Mouse (Mus musculus) testis, postnatal 10 days (tissue): ENCODE measurements around the gene Them7.

Source experiments
- DNase-seq: peaks from one replicate; pipeline ENCODE4 v3.0.0; 2021; ENCODE audit warnings: low spot score

The Them7 gene

GRCm38 (mm10) chr2:105224134-105224986 is at the start of gene Them7:
Gene Them7 (plus strand): TSS chr2:105224320.
- peak; percentile 57 for DNase-seq

GRCm38 (mm10) chr2:105178871-105179270 is 45.2 kb upstream of the Them7 start:
- peak; percentile 42 for DNase-seq

GRCm38 (mm10) chr2:105182501-105182900 is 41.6 kb upstream of the Them7 start:
- no peak for DNase-seq

- no peak for DNase-seq
Measured at GRCm38 (mm10) chr2:105185140-105185539, 39.0 kb upstream of the Them7 start.

- DNase-seq: no peak
Measured at GRCm38 (mm10) chr2:105185768-105186529, 38.2 kb upstream of the Them7 start.

GRCm38 (mm10) chr2:105186591-105186990 is 37.5 kb upstream of the Them7 start:
- no peak for DNase-seq

- DNase-seq: no peak
Measured at GRCm38 (mm10) chr2:105188182-105188581, 35.9 kb upstream of the Them7 start.

GRCm38 (mm10) chr2:105189352-105189751 is 34.8 kb upstream of the Them7 start:
- DNase-seq: no peak

GRCm38 (mm10) chr2:105200152-105200551 is 24.0 kb upstream of the Them7 start:
- DNase-seq: no peak

GRCm38 (mm10) chr2:105206563-105207174 is 17.5 kb upstream of the Them7 start:
- no peak for DNase-seq

- DNase-seq: no peak
Measured at GRCm38 (mm10) chr2:105212839-105213238, 11.3 kb upstream of the Them7 start.

GRCm38 (mm10) chr2:105215914-105216313 is 8.2 kb upstream of the Them7 start:
- DNase-seq: no peak

- no peak for DNase-seq
Measured at GRCm38 (mm10) chr2:105219229-105219628, 4.9 kb upstream of the Them7 start.

GRCm38 (mm10) chr2:105219664-105220063 is 4.5 kb upstream of the Them7 start:
- no peak for DNase-seq

GRCm38 (mm10) chr2:105220738-105221303 is 3.3 kb upstream of the Them7 start:
- DNase-seq: no peak

- no peak for DNase-seq
Measured at GRCm38 (mm10) chr2:105223606-105224005, 514 bp upstream of the Them7 start.

- no peak for DNase-seq
Measured at GRCm38 (mm10) chr2:105224987-105225375, 861 bp downstream of the Them7 start.

- no peak for DNase-seq
Measured at GRCm38 (mm10) chr2:105226297-105226958, 2.3 kb downstream of the Them7 start.

GRCm38 (mm10) chr2:105228416-105228815 is 4.3 kb downstream of the Them7 start:
- peak; percentile 47 for DNase-seq

GRCm38 (mm10) chr2:105230333-105230732 is 6.2 kb downstream of the Them7 start:
- DNase-seq: peak; percentile 89

- DNase-seq: no peak
Measured at GRCm38 (mm10) chr2:105232386-105232785, 8.3 kb downstream of the Them7 start.

- no peak for DNase-seq
Measured at GRCm38 (mm10) chr2:105234278-105234677, 10.2 kb downstream of the Them7 start.
